Mouse (Mus musculus) heart, embryonic 14.5 days (tissue): Measurements from ENCODE around the gene Pou2f1. TPM values are rescaled to one million over a fixed set of nuclear protein-coding genes. Genes with fewer than 3 reads are reported as not detected.

Source experiments
- ATAC-seq: fragments of 200-750 bp; cut with Nextera tagmentation; 2 replicates; pipeline ENCODE4 v1.8.0; 2017; ENCODE audit warnings: low read depth, moderate TSS enrichment; ENCODE audit not compliant: insufficient number of reproducible peaks, insufficient read depth, low FRiP score
- H3K27ac ChIP-seq, 2 experiments: fragments of 200-500 bp in 1 of 2; fragments of 300-500 bp in 1 of 2; sonication (generic) in 1 of 2; replicated peaks in 1 of 2; 2 replicates each; pipeline ENCODE4 v1.5.1; 2012 to 2014; ENCODE audit warnings: low read depth in 2 of 2, low read length in 2 of 2, control low read depth in 1 of 2, mild to moderate bottlenecking in 1 of 2, mixed read lengths in 1 of 2; ENCODE audit not compliant: control insufficient read depth in 1 of 2, insufficient read depth in 1 of 2
- H3K27me3 ChIP-seq: fragments of 300-500 bp; sonication (generic); 2 replicates; pipeline ENCODE4 v1.6.1; 2014; ENCODE audit warnings: mild to moderate bottlenecking, low read length, control low read depth; ENCODE audit not compliant: control insufficient read depth, insufficient read depth
- H3K36me3 ChIP-seq: fragments of 300-500 bp; sonication (generic); 2 replicates; pipeline ENCODE4 v1.6.1; 2014; ENCODE audit warnings: mild to moderate bottlenecking, control low read depth, low read length, mixed read lengths; ENCODE audit not compliant: control insufficient read depth, insufficient read depth
- H3K4me1 ChIP-seq, 2 experiments: fragments of 200-500 bp in 1 of 2; fragments of 300-500 bp in 1 of 2; sonication (generic) in 1 of 2; 2 replicates each; pipeline ENCODE4 v1.6.1; 2012 to 2014; ENCODE audit warnings: low read length in 2 of 2, control low read depth in 1 of 2, mixed read lengths in 1 of 2; ENCODE audit not compliant: control insufficient read depth in 2 of 2, insufficient read depth in 2 of 2
- H3K4me2 ChIP-seq: fragments of 300-500 bp; sonication (generic); 2 replicates; pipeline ENCODE4 v1.6.1; 2014; ENCODE audit warnings: mild to moderate bottlenecking, low read length
- H3K4me3 ChIP-seq, 2 experiments: fragments of 200-500 bp in 1 of 2; fragments of 300-500 bp in 1 of 2; sonication (generic) in 1 of 2; 2 replicates each; pipeline ENCODE4 v1.5.1; 2012 to 2014; ENCODE audit warnings: low read length in 2 of 2, mild to moderate bottlenecking in 2 of 2, control low read depth in 1 of 2, low read depth in 1 of 2, moderate library complexity in 1 of 2; ENCODE audit not compliant: control insufficient read depth in 1 of 2, insufficient read depth in 1 of 2
- H3K9ac ChIP-seq: fragments of 300-500 bp; sonication (generic); 2 replicates; pipeline ENCODE4 v1.6.1; 2014; ENCODE audit warnings: mild to moderate bottlenecking, low read length
- H3K9me3 ChIP-seq: fragments of 300-500 bp; sonication (generic); 2 replicates; pipeline ENCODE4 v1.6.1; 2016; ENCODE audit warnings: low read length, control low read depth; ENCODE audit not compliant: control insufficient read depth
- whole genome bisulfite sequencing: fragments of 180-500 bp; shearing (Covaris S2); extraction: QIAGEN DNeasy Blood & Tissue Kit; methylation state at CpG from one replicate; pipeline ENCODE4 v1.1.7; 2014; 5-methylcytosine and 5-hydroxymethylcytosine counted together
- polyA plus RNA-seq: library from polyadenylated mRNA; unstranded; fragments of >200 nt; fragmentation: Nextera tagmentation; extraction: Ambion mirVana; gene quantifications from 2 replicates; pipeline ENCODE4 v1.2.1, GENCODE M21; 2014

Gene Pou2f1
- polyA plus RNA-seq, 1 experiment from 2014 or later: 12.1 TPM

DNA sequence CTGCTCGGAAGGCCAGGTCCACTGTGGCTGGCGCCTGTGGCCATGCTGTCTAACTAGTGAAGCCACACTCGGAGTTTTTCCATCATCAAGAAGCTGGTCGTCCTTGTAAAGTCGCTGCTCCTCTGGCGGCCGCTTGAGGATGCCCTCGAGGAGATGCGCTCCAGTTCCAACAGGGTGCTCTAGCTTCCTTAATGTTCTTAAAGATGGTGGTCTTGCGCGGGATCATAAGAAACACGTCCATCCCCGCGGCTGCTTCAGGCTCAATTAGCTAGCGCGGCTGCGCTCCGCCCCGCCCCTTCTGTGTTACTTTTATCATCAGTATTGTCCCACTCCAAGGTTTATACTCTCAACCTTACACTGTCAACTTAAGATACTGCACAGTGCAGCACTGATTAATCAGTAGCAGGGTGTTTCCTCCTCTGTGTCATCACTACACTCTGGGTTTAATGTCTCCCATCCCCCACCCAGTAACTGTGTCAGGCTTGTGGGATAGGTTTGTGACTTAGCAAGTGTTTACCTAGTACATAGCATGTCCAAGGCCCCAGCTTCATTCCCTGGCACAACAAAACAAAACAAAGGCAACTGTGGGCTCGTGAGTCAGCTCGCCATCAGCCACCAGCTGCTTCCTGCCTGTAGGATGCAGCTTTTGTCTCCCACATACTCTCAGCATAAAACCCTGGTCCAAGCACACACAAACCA is 41.1 kb upstream of the Pou2f1 start:
- Histone ChIP-seq H3K9me3 (no peaks in the 10 kb centered on the region), H3K4me1 (peaks cover 20 to 22% of the 10 kb centered on the region in 2 experiments), H3K36me3 (no peaks in the 10 kb centered on the region), H3K27ac (no peak overlapping the region), H3K4me3 (no peak overlapping the region), H3K27me3 (no peaks in the 10 kb centered on the region), H3K9ac (no peak overlapping the region), H3K4me2 (peak overlapping the region; percentile 2; the same call in 1 of the 2 replicates)
- WGBS: 53% methylated on average over 21 of the region's 21 CpGs
- no peak for ATAC-seq

- Histone ChIP-seq H3K9ac (no peak overlapping the region), H3K27me3 (no peaks in the 10 kb centered on the region), H3K4me3 (no peak overlapping the region), H3K9me3 (no peaks in the 10 kb centered on the region), H3K4me1 (peaks cover 17 to 18% of the 10 kb centered on the region in 2 experiments), H3K36me3 (no peaks in the 10 kb centered on the region), H3K27ac (no peak overlapping the region), H3K4me2 (no peak overlapping the region)
- WGBS: 68% methylated on average over 1 of the region's 1 CpGs
- no peak for ATAC-seq
These were observed 39.0 kb upstream of the Pou2f1 start for GRCm38 (mm10) chr1:166041501-166041900.

- no peak overlapping the region for H3K4me2 ChIP-seq
- no peaks in the 10 kb centered on the region for H3K9me3 ChIP-seq
- no peaks in the 10 kb centered on the region for H3K36me3 ChIP-seq
- H3K27ac ChIP-seq: no peak overlapping the region
- no peaks in the 10 kb centered on the region for H3K27me3 ChIP-seq
- no peak for ATAC-seq
- peaks cover 3 to 4% of the 10 kb centered on the region in 2 experiments; a peak in 2 of 4 replicates for H3K4me1 ChIP-seq
- no peak overlapping the region for H3K9ac ChIP-seq
- 80% methylated on average over 2 of the region's 2 CpGs for WGBS
- H3K4me3 ChIP-seq: no peak overlapping the region
These were observed 36.4 kb upstream of the Pou2f1 start for GRCm38 (mm10) chr1:166038731-166039332.

- no peak for ATAC-seq
- no peaks in the 10 kb centered on the region for H3K9me3 ChIP-seq
- 51% methylated on average over 5 of the region's 5 CpGs for WGBS
These were observed 32.6 kb upstream of the Pou2f1 start for GRCm38 (mm10) chr1:166035045-166035444.

DNA sequence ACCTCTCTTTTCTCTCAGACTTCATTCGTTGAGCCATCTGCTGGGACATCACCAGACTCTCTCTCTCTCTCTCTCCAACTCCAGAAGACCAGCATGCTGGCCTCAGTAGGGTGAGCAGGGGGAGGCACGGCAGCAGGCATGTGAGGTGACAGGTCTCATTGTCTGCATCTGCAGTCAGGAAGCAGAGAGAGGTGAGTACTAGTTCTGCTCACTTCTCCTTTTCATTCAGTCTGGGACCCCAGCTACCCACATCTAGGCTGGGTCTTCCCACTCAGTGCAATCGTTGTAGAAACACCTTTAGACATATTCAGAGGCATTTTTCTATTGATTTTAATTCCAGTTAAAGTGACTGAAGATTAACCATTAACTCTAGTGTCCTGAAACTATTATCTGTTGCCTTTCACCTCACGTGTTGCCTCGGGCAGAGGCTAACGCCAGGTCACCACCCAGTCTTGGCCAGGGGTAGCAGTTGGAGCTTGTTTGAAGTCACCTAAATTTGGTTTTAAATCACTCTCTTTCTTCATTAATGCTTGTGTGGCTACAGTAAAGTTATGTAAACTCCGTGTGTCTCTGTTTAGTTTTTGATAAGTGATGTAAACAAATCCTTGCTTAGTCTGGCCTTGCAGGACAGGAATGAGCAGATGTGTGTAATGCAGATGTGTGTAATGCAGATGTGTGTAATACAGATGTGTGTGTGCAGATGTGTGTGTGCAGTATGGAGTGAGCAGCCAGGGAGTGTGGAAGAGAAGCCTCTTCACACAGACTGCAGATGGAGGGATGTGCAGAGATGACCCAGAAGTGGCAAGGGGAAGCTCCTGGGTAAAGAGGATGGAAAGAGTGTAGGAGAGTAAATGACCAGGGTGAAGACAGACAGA is 29.4 kb upstream of the Pou2f1 start:
- no peak overlapping the region for H3K9ac ChIP-seq
- H3K4me1 ChIP-seq: no peaks in the 10 kb centered on the region
- ATAC-seq: no peak
- H3K9me3 ChIP-seq: no peaks in the 10 kb centered on the region
- H3K27me3 ChIP-seq: no peaks in the 10 kb centered on the region
- H3K4me3 ChIP-seq: no peak overlapping the region
- H3K27ac ChIP-seq: no peak overlapping the region
- no peak overlapping the region for H3K4me2 ChIP-seq
- H3K36me3 ChIP-seq: no peaks in the 10 kb centered on the region
- WGBS: 63% methylated on average over 7 of the region's 7 CpGs

More at GRCm38 (mm10) chr1:166035045-166035444, 32.6 kb upstream of the Pou2f1 start:
- H3K27me3 ChIP-seq: no peaks in the 10 kb centered on the region
- no peak overlapping the region for H3K9ac ChIP-seq
- no peak overlapping the region for H3K4me3 ChIP-seq
- H3K4me1 ChIP-seq: no peaks in the 10 kb centered on the region
- no peak overlapping the region for H3K4me2 ChIP-seq
- no peaks in the 10 kb centered on the region for H3K36me3 ChIP-seq
- no peak overlapping the region for H3K27ac ChIP-seq

DNA sequence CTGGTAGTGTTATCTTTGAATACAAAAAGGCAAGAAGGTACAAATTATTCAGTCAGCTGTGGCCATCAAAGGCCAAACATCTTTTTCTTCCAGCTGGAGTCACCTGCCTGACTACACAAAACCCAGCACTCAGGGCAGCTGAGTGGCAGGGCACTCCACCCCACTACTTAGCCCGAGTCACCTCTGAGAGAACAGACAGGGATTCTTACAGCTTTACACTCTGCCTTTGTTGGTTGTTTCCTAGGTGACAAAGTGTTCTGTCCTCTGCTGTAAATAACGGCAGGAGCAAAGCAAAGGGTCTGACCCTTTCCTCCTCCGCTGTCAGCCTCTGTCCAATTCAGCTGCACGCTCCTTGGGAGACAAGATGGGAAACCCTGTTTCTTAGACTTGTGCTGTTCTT is 21.5 kb upstream of the Pou2f1 start:
- ATAC-seq: no peak
- H3K27ac ChIP-seq: no peak overlapping the region
- 25% methylated on average over 4 of the region's 4 CpGs for WGBS
- no peaks in the 10 kb centered on the region for H3K36me3 ChIP-seq
- H3K27me3 ChIP-seq: no peaks in the 10 kb centered on the region
- H3K9me3 ChIP-seq: no peaks in the 10 kb centered on the region
- H3K9ac ChIP-seq: no peak overlapping the region
- H3K4me2 ChIP-seq: no peak overlapping the region
- H3K4me3 ChIP-seq: no peak overlapping the region
- H3K4me1 ChIP-seq: no peaks in the 10 kb centered on the region

DNA sequence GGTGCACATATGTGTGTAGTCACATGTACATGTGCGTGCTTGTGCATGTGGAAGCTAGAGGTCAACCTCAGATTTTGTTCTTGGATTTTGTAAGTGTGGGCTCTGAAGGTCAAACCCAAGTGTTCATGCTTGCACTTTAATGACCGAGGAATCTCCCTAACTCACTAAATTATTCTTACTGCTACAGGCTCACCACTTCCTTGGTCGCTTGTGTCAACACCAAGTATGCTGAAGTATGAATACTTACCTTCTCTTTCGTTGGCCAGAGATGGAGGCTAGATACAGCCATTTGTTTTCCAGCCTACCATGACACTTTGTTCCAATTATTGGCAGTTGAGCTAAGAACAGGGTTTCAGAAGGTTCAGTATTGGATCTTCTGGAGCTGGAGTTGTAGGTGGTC is 14.7 kb upstream of the Pou2f1 start:
- no peak overlapping the region for H3K4me2 ChIP-seq
- H3K27ac ChIP-seq: no peak overlapping the region
- no peaks in the 10 kb centered on the region for H3K4me1 ChIP-seq
- no peak overlapping the region for H3K4me3 ChIP-seq
- H3K27me3 ChIP-seq: no peaks in the 10 kb centered on the region
- ATAC-seq: no peak
- no peak overlapping the region for H3K9ac ChIP-seq
- H3K36me3 ChIP-seq: no peaks in the 10 kb centered on the region
- 85% methylated on average over 4 of the region's 4 CpGs for WGBS
- H3K9me3 ChIP-seq: no peaks in the 10 kb centered on the region
